Comparison of ENCODE assay signal across 29 mouse cellular contexts in the genomic region with DNA sequence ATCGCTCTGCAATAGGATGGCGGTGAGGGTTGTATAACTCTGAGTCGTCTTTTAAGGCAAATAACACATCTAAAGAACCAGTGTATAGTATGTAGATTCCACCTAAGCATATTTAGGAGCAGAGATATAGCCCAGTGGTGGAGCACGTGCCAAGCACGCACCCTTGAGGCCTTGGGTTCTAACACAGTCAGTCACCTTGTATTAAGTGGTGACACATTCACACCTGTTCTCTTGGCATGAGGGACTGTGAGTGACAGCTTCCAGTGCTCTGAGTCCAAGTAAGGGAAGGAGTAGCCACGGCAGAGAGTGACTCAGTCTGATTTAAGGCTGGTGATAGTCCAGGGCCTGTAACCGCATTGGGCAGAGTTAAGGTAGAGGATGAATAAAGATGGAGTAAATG. TPM values are rescaled to one million over a fixed set of nuclear protein-coding genes. Genes with fewer than 3 reads are reported as not detected.
DNase-seq lines count a peak whose midpoint lies in the region; TF ChIP-seq lines count a peak whose summit lies in the region.
"Had no signal": no experiment of that assay in that cellular context is flagged by ENCODE, and none has a peak within 500 bp of the region (broad histone marks: within the 10 kb centered on the region; RNA-seq: fewer than 3 reads in every experiment).

No protein-coding gene starts in this region.

- WGBS in cerebellum, adult 2 months: 53% methylated on average over 7 of the region's 7 CpGs

- peak; percentile 52 to 80 for DNase-seq in cerebellum, adult 2 months
- DNase-seq in cerebellum, adult 8-10 months: no peak
- no peak for DNase-seq in gastrocnemius, adult 2 months
- no peak for DNase-seq in gastrocnemius, postnatal 36 days
- peak; percentile 78 for DNase-seq in brain, adult 2 months (ENCODE audit: low read depth, low spot score)
- no peak for DNase-seq in layer of hippocampus, postnatal 25 days (ENCODE audit: extremely low spot score in 1 of 2, low spot score in 1 of 2)
- no peak for DNase-seq in layer of hippocampus, postnatal 10 days (ENCODE audit: low spot score in 2 of 2)
- DNase-seq: adrenal gland, adult 8-10 months; heart, postnatal 14 days; kidney, adult 18-20 months; kidney, postnatal 36 days; layer of hippocampus, postnatal 36 days; left cerebral cortex, postnatal 4 days; liver, postnatal 0 days; lung, postnatal 4 days; midbrain, embryonic 14.5 days; retina, postnatal 1 day; right cerebral cortex, postnatal 14 days; spleen, adult 18-20 months; thymus, adult 18-20 months; thymus, postnatal 25 days had no signal

- H3ac ChIP-seq in myocyte (ENCODE audit: control insufficient read depth, insufficient read length): no peak overlapping the region

- H3K4me1 ChIP-seq in cerebellum, adult 2 months (ENCODE audit: control insufficient read depth, insufficient read depth, low read length): peaks cover 17% of the 10 kb centered on the region

- H3K4me3 ChIP-seq in cerebellum, adult 2 months (replicated peaks; ENCODE audit: insufficient read depth, low read depth, low read length): no peak overlapping the region
- no peak overlapping the region for H3K4me3 ChIP-seq in gastrocnemius, adult 2 months
- H3K4me3 ChIP-seq in myocyte: no peak overlapping the region
- H3K4me3 ChIP-seq: erythroblast, embryonic 14.5 days; forebrain, embryonic 12.5 days; hindbrain, embryonic 10.5 days; hindbrain, embryonic 15.5 days; layer of hippocampus, adult 2 months; liver, embryonic 12.5 days; neural tube, embryonic 15.5 days had no signal

- H3K4me2 ChIP-seq in myocyte (ENCODE audit: low read depth): no peak overlapping the region
- H3K4me2 ChIP-seq: forebrain, embryonic 12.5 days; hindbrain, embryonic 15.5 days; liver, embryonic 12.5 days; neural tube, embryonic 15.5 days had no signal

- H3K27ac ChIP-seq in cerebellum, adult 2 months (ENCODE audit: insufficient read depth, low read length): no peak overlapping the region
- peak overlapping the region; percentile 46 for H3K27ac ChIP-seq in gastrocnemius, adult 2 months
- H3K27ac ChIP-seq: forebrain, embryonic 12.5 days; hindbrain, embryonic 10.5 days; hindbrain, embryonic 15.5 days; liver, embryonic 12.5 days; neural tube, embryonic 15.5 days had no signal

- no peaks in the 10 kb centered on the region for H3K36me3 ChIP-seq in myocyte (ENCODE audit: control insufficient read depth, insufficient read depth)
- H3K36me3 ChIP-seq: forebrain, embryonic 12.5 days; hindbrain, embryonic 10.5 days; hindbrain, embryonic 15.5 days; liver, embryonic 12.5 days; neural tube, embryonic 15.5 days had no signal

- H3K27me3 ChIP-seq in cerebellum, adult 2 months (ENCODE audit: control insufficient read depth, insufficient read depth, low read length): no peaks in the 10 kb centered on the region
- H3K27me3 ChIP-seq in myocyte (ENCODE audit: control insufficient read depth, insufficient read depth, insufficient read length): no peaks in the 10 kb centered on the region
- H3K27me3 ChIP-seq: forebrain, embryonic 12.5 days; hindbrain, embryonic 15.5 days; liver, embryonic 12.5 days; neural tube, embryonic 15.5 days had no signal

- intact Hi-C loops in gastrocnemius, adult 2 months (cut with DNase I): no loop called here
- intact Hi-C loops in gastrocnemius, postnatal 36 days (cut with DNase I): no loop called here

- no peak for TF ChIP-seq CTCF in cerebellum, adult 2 months (IDR thresholded peaks at IDR 0.05; ENCODE audit: borderline replicate concordance, insufficient read depth, low read depth, low read length)
- TF ChIP-seq CTCF in gastrocnemius, adult 2 months (IDR thresholded peaks at IDR 0.05): no peak

- TF ChIP-seq POLR2A in cerebellum, adult 2 months (IDR thresholded peaks at IDR 0.05; ENCODE audit: borderline replicate concordance, insufficient read depth, low read length): no peak
- no peak for TF ChIP-seq POLR2A in myocyte (IDR thresholded peaks at IDR 0.05; ENCODE audit: insufficient read length, low read depth)

- peaks cover 35% of the 10 kb centered on the region for H3K79me2 ChIP-seq in myocyte (ENCODE audit: control insufficient read depth, insufficient read depth)

TF ChIP-seq in myocyte, 11 proteins besides CTCF, POLR2A, EP300 and RAD21:
- TF ChIP-seq MYOD1 (IDR thresholded peaks at IDR 0.05; ENCODE audit: control insufficient read depth in 1 of 3, insufficient read length in 2 of 3, low read depth in 2 of 3) (peak in 2 of 3 experiments; percentile 50 to 88), POLR2AphosphoS2 (IDR thresholded peaks at IDR 0.05; ENCODE audit: insufficient read length, low read depth) (no peak)

RNA-seq across cellular contexts. Expression of gene Sik3, which starts 51.7 kb away (rescaled TPM):
- 63.1 and 69.1 TPM in 2 replicates for polyA plus RNA-seq in cerebellum, adult 2 months (2012; rRNA removed)
- total RNA-seq in gastrocnemius, adult 2 months (2021): 10 to 100 TPM; 38.0 to 41.1 TPM
- total RNA-seq in gastrocnemius, postnatal 36 days (2021): 10 to 100 TPM; 28.6 to 43.1 TPM
- 29.4 TPM for polyA plus RNA-seq in myocyte (2012; fragmentation: generic; extraction: Trizol)
- 100 to 1,000 TPM; 136 to 138 TPM for total RNA-seq in layer of hippocampus, postnatal 25 days (2021)
- 10 to 100 TPM; 83.8 to 85.0 TPM for total RNA-seq in layer of hippocampus, postnatal 10 days (2021)

RNA-seq across cellular contexts. Expression of gene Pafah1b2, which starts 51.8 kb away (rescaled TPM):
- polyA plus RNA-seq in cerebellum, adult 2 months (2012; rRNA removed): 108 and 111 TPM in 2 replicates
- 10 to 100 TPM; 28.0 to 29.5 TPM for total RNA-seq in gastrocnemius, adult 2 months (2021)
- 10 to 100 TPM; 24.7 to 26.8 TPM for total RNA-seq in gastrocnemius, postnatal 36 days (2021)
- 86.8 TPM for polyA plus RNA-seq in myocyte (2012; fragmentation: generic; extraction: Trizol)
- total RNA-seq in layer of hippocampus, postnatal 25 days (2021): 100 to 1,000 TPM; 212 to 221 TPM
- total RNA-seq in layer of hippocampus, postnatal 10 days (2021): 100 to 1,000 TPM; 245 to 256 TPM

Comparison
In these comparisons a context has a peak if more than half of its experiments do, and no peak if none do; other contexts are left out.
1. DNase-seq: peak in cerebellum, adult 2 months (2 of 2) and brain, adult 2 months (single experiment); none in cerebellum, adult 8-10 months (single experiment), gastrocnemius, adult 2 months (single experiment), gastrocnemius, postnatal 36 days (0 of 2), layer of hippocampus, postnatal 25 days (0 of 2) and layer of hippocampus, postnatal 10 days (0 of 2).
2. RNA of gene Pafah1b2, which starts 51.8 kb away (total RNA-seq): 245 to 256 TPM in layer of hippocampus, postnatal 10 days and 212 to 221 TPM in layer of hippocampus, postnatal 25 days; 28.0 to 29.5 TPM in gastrocnemius, adult 2 months and 24.7 to 26.8 TPM in gastrocnemius, postnatal 36 days; every median in the first group is over 4 times any median in the second.